Comparison of ENCODE assay signal across 9 mouse cellular contexts in the genomic region with DNA sequence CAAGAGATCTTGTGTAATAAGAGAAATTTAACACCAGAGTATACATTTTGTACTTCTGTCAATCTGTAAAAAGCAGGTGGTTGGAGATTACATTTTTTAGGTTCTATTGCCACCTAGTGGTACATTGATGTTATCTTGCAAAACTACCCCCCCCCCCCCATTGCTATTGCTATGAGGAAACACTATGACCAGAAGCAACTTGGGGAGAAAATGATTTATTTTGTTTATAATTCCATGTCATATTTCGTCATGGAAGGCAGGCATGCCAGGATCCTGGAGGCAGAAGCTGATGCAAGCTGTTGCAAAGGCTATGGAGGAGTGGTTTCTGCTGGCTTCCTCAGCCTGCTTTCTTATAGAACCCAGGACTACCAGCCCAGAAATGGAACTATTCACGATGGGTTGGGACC.
A peak's percentile ranks its signal among the peaks of the same experiment; 100 is the strongest.
DNase-seq lines count a peak whose midpoint lies in the region; ATAC-seq lines count a peak whose summit lies in the region.
"Had no signal": no experiment of that assay in that cellular context is flagged by ENCODE, and none has a peak within 500 bp of the region (broad histone marks: within the 10 kb centered on the region; RNA-seq: fewer than 3 reads in every experiment).

No protein-coding gene starts in this region.

- no peaks in the 10 kb centered on the region for H3K36me3 ChIP-seq in forebrain, embryonic 14.5 days (ENCODE audit: control insufficient read depth, insufficient read depth, low read length)
- no peaks in the 10 kb centered on the region for H3K36me3 ChIP-seq in forebrain, embryonic 10.5 days (replicated peaks)
- H3K36me3 ChIP-seq: liver, embryonic 15.5 days had no signal

- no peak overlapping the region for H3K4me2 ChIP-seq in forebrain, embryonic 14.5 days (ENCODE audit: low read length)
- H3K4me2 ChIP-seq: liver, embryonic 15.5 days had no signal

- DNase-seq in forebrain, embryonic 14.5 days (ENCODE audit: low spot score) = peak; percentile 49
- DNase-seq in forebrain, embryonic 10.5 days (ENCODE audit: extremely low spot score, low spot score) = no peak
- DNase-seq in urinary bladder, postnatal 14 days (ENCODE audit: low spot score) = peak; percentile 6
- no peak for DNase-seq in urinary bladder, postnatal 10 days (ENCODE audit: low spot score)
- DNase-seq in kidney, postnatal 10 days = peak; percentile 35
- DNase-seq in spleen, postnatal 14 days (ENCODE audit: low spot score in 2 of 2) = no peak
- DNase-seq in ovary, postnatal 10 days (ENCODE audit: low spot score) = no peak
- DNase-seq in ovary, postnatal 14 days (ENCODE audit: low spot score) = no peak

- H3K27ac ChIP-seq in forebrain, embryonic 14.5 days (ENCODE audit: low read depth, low read length) = no peak overlapping the region
- no peak overlapping the region for H3K27ac ChIP-seq in forebrain, embryonic 10.5 days
- H3K27ac ChIP-seq: liver, embryonic 15.5 days had no signal

- no peaks in the 10 kb centered on the region for H3K4me1 ChIP-seq in forebrain, embryonic 14.5 days (ENCODE audit: control insufficient read depth, insufficient read depth, low read length)
- H3K4me1 ChIP-seq in forebrain, embryonic 10.5 days = no peaks in the 10 kb centered on the region
- H3K4me1 ChIP-seq: liver, embryonic 15.5 days had no signal

- 68% methylated on average over 2 of the region's 2 CpGs for WGBS in forebrain, embryonic 14.5 days
- WGBS in forebrain, embryonic 10.5 days = 59% methylated on average over 2 of the region's 2 CpGs

- H3K9me3 ChIP-seq in forebrain, embryonic 14.5 days (replicated peaks; ENCODE audit: control insufficient read depth, low read length) = no peaks in the 10 kb centered on the region
- no peaks in the 10 kb centered on the region for H3K9me3 ChIP-seq in forebrain, embryonic 10.5 days
- H3K9me3 ChIP-seq: liver, embryonic 15.5 days had no signal

- ATAC-seq in forebrain, embryonic 14.5 days = 0 out of 2 replicates have a peak, but pooled peaks have one; percentile 26

- no peaks in the 10 kb centered on the region for H3K27me3 ChIP-seq in forebrain, embryonic 14.5 days (replicated peaks; ENCODE audit: control insufficient read depth, insufficient read depth, low read length)
- H3K27me3 ChIP-seq in forebrain, embryonic 10.5 days (ENCODE audit: poor library complexity, severe bottlenecking) = no peaks in the 10 kb centered on the region
- H3K27me3 ChIP-seq: liver, embryonic 15.5 days had no signal

- H3K4me3 ChIP-seq in forebrain, embryonic 14.5 days (ENCODE audit: low read depth, low read length) = no peak overlapping the region
- H3K4me3 ChIP-seq in forebrain, embryonic 10.5 days = no peak overlapping the region
- H3K4me3 ChIP-seq: liver, embryonic 15.5 days had no signal

- H3K9ac ChIP-seq in forebrain, embryonic 14.5 days (ENCODE audit: low read length) = no peak overlapping the region
- H3K9ac ChIP-seq: liver, embryonic 15.5 days had no signal

Comparison
In these comparisons a context has a peak if more than half of its experiments do, and no peak if none do; other contexts are left out.
1. DNase-seq: peak in forebrain, embryonic 14.5 days (single experiment), urinary bladder, postnatal 14 days (single experiment) and kidney, postnatal 10 days (single experiment); none in forebrain, embryonic 10.5 days (single experiment), urinary bladder, postnatal 10 days (single experiment), spleen, postnatal 14 days (0 of 2), ovary, postnatal 10 days (single experiment) and ovary, postnatal 14 days (single experiment).